Mouse (Mus musculus): Measurements from ENCODE around the gene Cib1.

The Cib1 gene

GRCm38 (mm10) chr7:80200588-80200945 lies 32.0 kb downstream of the Cib1 start:
- ChIA-PET CTCF (interaction anchor here (0.6 to 3.3 kb wide), 20 partner anchors 9 to 710 kb away, joined by 3 to 28 read pairs (median 4); partner anchors contain the start of gene Hddc3 (in 1 of the 4)), POLR2A (interaction anchor here (0.5 to 10.2 kb wide), 52 partner anchors 8 to 607 kb away, joined by 3 to 335 read pairs (median 6); partner anchors contain the start of genes Sema4b (in 4 of the 4), Cib1 (in 2 of the 4), Gdpgp1 (in 2 of the 4) and Ngrn (in 2 of the 4))

DNA sequence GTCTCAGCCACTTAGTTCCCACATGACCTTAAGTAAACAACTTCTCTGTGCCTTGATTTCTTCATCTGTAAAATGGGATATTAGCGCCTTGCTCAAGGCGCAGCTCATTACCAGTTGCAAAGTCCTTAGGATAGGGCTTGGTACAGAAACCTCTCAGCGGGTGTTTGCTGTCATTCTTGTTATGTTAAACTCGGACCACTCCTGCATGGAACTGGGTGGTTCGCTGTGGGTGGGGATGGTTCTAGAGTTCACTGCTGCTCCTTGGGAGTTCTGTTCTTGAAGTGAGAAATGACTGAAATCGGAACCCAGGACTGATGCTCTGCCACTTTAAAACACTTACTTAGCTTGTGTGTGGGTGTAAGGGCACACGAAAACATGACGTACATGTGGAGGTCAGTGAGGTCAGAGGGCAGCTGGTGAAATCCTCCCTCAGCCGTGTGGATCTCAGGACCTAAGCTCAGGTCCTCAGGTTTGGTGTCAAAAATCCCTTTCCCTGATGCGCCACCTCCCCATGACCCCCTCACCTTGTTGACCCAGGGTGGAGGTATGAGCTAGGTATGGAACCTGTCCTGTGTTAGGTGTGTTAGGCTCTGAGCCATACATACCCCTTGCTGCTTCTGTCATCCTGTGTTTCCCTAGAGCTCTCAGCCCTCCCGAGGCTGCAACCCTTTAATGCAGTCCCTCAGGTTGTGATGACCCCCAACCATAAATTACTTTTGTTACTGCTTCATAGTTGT lies 32.6 kb downstream of the Cib1 start:
- POLR2A ChIA-PET = interaction anchor here (0.5 to 10.2 kb wide), 66 partner anchors 8 to 607 kb away, joined by 3 to 335 read pairs (median 5); partner anchors contain the start of genes Sema4b (in 4 of the 4), Cib1 (in 2 of the 4), Gdpgp1 (in 2 of the 4) and Ngrn (in 2 of the 4)
- CTCF ChIA-PET = interaction anchor here (0.6 to 3.3 kb wide), 21 partner anchors 8 to 541 kb away, joined by 3 to 28 read pairs (median 4); no protein-coding TSS in a partner anchor

DNA sequence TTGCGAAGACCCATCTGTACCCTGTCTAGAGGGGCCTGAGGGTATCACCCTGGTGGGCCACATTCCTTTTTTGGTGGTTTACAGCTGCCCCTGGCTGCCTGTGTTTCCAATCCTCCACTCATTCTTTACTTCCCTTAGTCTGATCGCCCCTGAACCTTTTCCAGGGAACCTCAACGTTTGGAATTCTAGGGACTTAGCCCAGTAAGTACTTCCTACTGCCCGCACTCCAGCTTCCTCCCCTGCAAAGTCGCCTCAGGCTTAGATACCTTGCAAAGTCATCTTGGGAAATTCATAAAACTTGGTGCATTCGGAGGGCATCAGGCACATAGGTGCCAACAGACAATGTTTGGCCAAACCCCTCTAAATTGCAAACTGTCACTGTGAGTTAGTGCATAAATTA lies 33.3 kb downstream of the Cib1 start:
- ChIA-PET POLR2A (interaction anchor here (0.5 to 10.2 kb wide), 52 partner anchors 8 to 336 kb away, joined by 3 to 335 read pairs (median 7); partner anchors contain the start of genes Sema4b (in 4 of the 4), Cib1 (in 2 of the 4), Gdpgp1 (in 2 of the 4) and Ngrn (in 2 of the 4)), CTCF (interaction anchor here in 2 of 4 experiments (0.8 to 3.3 kb wide), 9 partner anchors 10 to 65 kb away, joined by 3 to 28 read pairs (median 6); no protein-coding TSS in a partner anchor)

DNA sequence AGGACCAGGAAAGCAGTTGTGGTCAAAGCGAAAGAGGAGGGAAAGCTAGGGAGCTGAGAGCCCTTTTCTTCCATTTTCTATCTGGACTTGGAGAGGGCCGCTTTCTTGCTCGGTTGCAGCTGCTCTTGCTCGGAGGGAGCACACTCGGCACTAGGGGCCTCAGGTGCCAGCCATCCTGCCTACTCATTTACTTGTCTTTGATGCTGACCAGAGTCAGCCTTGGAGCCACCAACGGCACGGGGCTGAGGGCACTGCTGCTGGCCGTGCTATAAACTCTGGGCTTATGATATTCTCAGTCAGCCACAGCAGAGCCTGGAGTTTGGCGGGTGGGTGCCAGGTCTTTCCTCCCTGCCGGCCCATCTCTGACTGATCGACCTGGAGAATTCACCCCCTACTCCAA lies 33.8 kb downstream of the Cib1 start:
- POLR2A ChIA-PET = interaction anchor here (0.6 to 10.2 kb wide), 53 partner anchors 7 to 336 kb away, joined by 3 to 335 read pairs (median 7); partner anchors contain the start of genes Sema4b (in 4 of the 4), Cib1 (in 2 of the 4), Gdpgp1 (in 2 of the 4) and Ngrn (in 2 of the 4)

DNA sequence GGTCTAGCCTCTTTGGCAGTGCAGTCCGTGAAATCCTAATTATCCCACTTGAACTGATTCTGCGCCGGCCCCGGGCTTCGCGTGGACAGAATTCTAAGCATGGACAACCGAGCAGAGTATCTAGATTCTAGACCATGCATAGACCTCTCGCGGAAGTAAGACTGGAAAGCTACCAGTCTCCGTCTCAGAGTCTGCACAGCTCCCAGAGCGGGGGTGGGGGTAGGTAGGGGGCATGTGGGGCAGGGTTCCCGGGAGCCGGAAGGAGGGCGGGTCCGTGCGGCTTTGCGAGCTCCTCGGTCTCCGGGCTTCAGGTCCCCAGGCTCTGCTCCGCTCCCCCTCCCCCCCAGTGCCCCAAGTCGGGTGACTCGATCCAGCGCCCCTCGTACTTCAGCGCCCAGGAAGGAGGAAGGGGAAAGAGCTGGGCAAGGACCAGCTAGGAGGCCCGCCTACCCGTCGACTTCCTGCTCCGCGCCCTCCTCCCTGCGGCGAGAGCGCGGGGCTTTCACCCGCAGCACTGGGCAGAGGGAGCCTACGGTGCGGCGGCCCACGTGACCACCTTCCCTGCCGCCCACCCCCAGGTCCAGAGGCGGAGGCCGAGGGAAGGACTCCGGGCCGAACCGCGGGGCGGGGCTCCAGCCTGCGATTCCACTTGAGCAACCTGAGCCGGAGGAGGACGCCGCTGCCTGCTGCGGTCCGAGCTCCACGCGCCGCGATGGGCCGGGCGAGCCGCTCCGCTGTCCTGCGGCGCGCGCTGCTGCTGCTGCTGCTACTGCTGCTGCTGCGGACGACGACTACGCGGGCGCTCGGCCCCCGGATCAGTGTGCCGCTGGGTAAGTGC lies 34.5 kb downstream of the Cib1 start:
- ChIA-PET CTCF (interaction anchor here in 3 of 4 experiments (0.6 to 3.0 kb wide), 14 partner anchors 9 to 1256 kb away, joined by 3 to 16 read pairs (median 6); no protein-coding TSS in a partner anchor), POLR2A (interaction anchor here (0.5 to 10.2 kb wide), 76 partner anchors 8 to 628 kb away, joined by 3 to 335 read pairs (median 6); partner anchors contain the start of genes Sema4b (in 4 of the 4), Ngrn (in 3 of the 4), Cib1 (in 2 of the 4) and Gdpgp1 (in 2 of the 4))

More for the DNA sequence above, 33.8 kb downstream of the Cib1 start:
- CTCF ChIA-PET = interaction anchor here in 3 of 4 experiments (0.8 to 3.3 kb wide), 11 partner anchors 10 to 66 kb away, joined by 3 to 28 read pairs (median 6); no protein-coding TSS in a partner anchor

DNA sequence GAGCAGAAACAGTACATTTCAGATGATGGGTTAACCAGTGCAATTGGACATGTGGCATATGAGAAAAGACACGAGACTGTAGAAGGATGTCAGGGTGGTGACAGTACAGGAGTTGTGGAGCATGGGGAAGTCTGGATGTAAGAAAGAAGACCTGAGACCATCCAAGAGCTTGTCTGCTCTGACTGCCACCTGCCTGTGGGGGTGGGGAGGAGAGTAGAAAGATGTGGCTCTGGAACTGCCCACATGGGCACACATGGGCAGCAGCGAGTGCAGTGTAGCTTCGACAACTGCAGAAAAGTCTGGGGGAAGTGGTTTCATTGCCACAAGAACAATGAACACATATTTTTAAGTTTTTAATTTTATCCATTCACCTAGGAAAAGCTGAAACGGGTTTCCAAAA lies 35.2 kb downstream of the Cib1 start:
- ChIA-PET POLR2A (interaction anchor here (0.5 to 10.2 kb wide), 56 partner anchors 8 to 629 kb away, joined by 3 to 335 read pairs (median 6); partner anchors contain the start of genes Sema4b (in 4 of the 4), Cib1 (in 2 of the 4), Gdpgp1 (in 2 of the 4) and Ngrn (in 2 of the 4)), CTCF (interaction anchor here in 3 of 4 experiments (0.6 to 3.0 kb wide), 10 partner anchors 8 to 469 kb away, joined by 3 to 16 read pairs (median 6); no protein-coding TSS in a partner anchor)

GRCm38 (mm10) chr7:80195576-80196263 lies 36.9 kb downstream of the Cib1 start:
- CTCF ChIA-PET = interaction anchor here in 1 of 4 experiments (0.6 kb wide), 1 partner anchor 43 kb away, joined by 3 read pairs; no protein-coding TSS in a partner anchor
- POLR2A ChIA-PET = interaction anchor here in 1 of 4 experiments (1.1 to 5.8 kb wide), 3 partner anchors 11 to 65 kb away, joined by 4 to 46 read pairs (median 4); no protein-coding TSS in a partner anchor

- POLR2A ChIA-PET = interaction anchor here in 3 of 4 experiments (0.5 to 12.1 kb wide), 5 partner anchors 9 to 39 kb away, joined by 3 to 328 read pairs (median 4); no protein-coding TSS in a partner anchor
- CTCF ChIA-PET = no interaction called here
These were observed 37.5 kb downstream of the Cib1 start for GRCm38 (mm10) chr7:80195146-80195545.

- ChIA-PET CTCF (no interaction called here), POLR2A (interaction anchor here in 3 of 4 experiments (0.5 to 12.1 kb wide), 10 partner anchors 8 to 64 kb away, joined by 3 to 335 read pairs (median 25); no protein-coding TSS in a partner anchor)
These were observed 38.5 kb downstream of the Cib1 start for GRCm38 (mm10) chr7:80193941-80194739.

DNA sequence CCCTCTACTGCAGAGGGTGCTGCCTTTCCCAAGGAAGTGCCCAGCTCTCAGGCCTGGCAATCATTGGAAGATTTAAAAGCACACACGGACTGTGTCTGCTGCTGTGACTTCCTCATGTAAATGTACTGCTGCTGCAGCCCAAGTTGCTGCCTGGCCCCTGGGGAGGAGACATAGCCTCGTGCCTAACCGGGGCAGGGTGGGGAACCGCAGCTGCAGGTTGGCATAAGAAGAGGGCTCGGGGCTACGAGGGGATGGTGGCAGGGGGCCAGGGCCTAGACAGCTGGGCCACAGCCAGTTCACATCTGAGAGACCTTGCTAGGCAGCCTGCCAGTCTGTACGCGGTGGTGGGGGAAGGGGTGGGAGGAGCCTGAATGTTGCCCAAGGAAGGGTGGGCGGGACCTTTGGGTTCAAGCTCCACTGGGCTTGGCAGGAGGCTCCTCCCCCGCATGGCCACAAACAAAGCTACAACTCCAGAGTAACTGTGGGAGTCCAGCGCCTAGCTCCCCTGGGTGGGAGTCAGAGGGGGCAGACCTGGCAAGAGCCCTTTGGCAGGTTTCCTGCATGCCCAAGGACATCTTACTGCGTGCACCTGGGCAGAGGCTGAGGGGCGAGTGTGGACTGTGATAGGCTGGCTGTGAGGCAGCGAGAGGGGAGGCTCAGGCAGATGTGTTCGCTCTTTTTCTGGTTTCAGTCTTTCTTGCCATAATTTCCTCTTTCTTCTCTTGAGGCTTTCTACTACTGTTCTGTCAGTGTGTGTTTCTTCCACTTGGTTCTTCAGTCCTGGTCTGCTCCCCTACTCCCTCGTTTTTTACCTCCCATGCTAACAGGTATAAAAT lies 40.2 kb downstream of the Cib1 start:
- POLR2A ChIA-PET = interaction anchor here (0.6 to 12.1 kb wide), 79 partner anchors 7 to 610 kb away, joined by 3 to 335 read pairs (median 4); partner anchors contain the start of genes Cib1 (in 3 of the 4), Gdpgp1 (in 3 of the 4), Rccd1 (in 3 of the 4) and Blm (in 1 of the 4)
- CTCF ChIA-PET = interaction anchor here (0.6 to 3.2 kb wide), 12 partner anchors 8 to 464 kb away, joined by 3 to 28 read pairs (median 6); partner anchors contain the start of gene Man2a2 (in 1 of the 4)

DNA sequence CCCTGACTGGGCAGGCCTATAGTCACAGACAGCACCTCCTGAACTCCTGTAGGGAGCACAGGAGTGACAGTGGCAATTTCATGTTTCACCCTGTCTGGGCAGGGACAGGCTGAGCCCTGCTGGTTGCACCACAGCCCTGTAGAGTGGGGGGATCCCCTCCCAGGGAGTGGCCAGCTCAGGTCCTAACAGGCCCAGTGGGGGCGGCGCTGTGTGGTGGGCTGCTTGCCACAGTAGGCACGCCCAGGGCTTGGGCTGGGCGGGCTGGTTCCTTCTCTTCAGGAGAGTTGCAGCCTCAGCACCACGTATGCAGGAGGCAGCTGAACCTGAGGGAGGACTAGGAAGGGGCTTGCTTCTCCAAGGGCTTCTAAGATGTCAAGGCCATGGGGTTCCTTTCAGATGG lies 41.2 kb downstream of the Cib1 start:
- ChIA-PET POLR2A (interaction anchor here (0.7 to 12.1 kb wide), 43 partner anchors 8 to 167 kb away, joined by 3 to 335 read pairs (median 7); partner anchors contain the start of genes Cib1 (in 2 of the 4), Gdpgp1 (in 2 of the 4), Rccd1 (in 2 of the 4) and Ngrn (in 1 of the 4)), CTCF (interaction anchor here in 3 of 4 experiments (0.5 to 3.2 kb wide), 8 partner anchors 9 to 68 kb away, joined by 3 to 28 read pairs (median 7); no protein-coding TSS in a partner anchor)

DNA sequence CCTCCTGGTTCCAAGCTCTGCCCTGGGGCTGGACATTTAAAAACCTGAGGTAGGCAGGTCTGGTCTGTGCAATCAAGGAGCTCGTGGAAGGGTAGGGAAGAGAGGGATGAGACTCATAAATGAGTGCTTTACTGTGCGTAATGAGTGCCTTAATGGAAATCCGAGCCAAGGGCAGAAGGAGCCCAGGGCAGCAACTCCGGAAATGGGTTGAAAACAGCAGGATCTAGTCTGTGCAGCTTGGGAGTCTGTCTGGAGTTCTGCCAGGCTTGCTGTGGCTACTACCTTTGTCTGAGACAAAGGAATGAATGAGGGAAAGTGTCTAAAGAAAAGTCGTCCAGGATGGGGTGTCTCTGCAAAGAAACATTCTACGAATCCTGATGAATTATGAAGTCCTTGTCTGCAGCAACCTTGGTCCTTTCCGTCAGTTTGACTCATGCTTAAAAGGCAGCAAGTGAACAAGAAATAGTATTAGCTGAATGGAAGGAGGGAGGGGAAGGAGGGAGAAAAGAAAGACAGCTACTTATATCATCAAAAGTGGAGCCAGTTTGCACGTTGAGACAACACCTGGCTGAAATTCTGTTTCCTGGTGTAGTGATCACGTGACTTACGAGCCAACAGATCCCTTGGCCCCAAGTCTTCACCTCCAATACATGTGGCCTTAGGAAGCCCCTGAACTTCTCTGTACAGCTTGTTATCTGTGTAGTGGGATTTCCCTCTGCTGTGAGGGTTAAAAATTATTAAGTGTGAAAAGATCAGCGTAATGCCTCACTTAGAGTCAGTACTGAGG lies 43.3 kb downstream of the Cib1 start:
- ChIA-PET CTCF (interaction anchor here in 3 of 4 experiments (0.6 to 2.3 kb wide), 8 partner anchors 8 to 135 kb away, joined by 3 to 12 read pairs (median 4); no protein-coding TSS in a partner anchor), POLR2A (interaction anchor here (0.6 to 12.1 kb wide), 107 partner anchors 9 to 655 kb away, joined by 3 to 335 read pairs (median 5); partner anchors contain the start of genes Cib1 (in 3 of the 4), Gdpgp1 (in 3 of the 4), Idh2 (in 3 of the 4) and Blm (in 2 of the 4))

GRCm38 (mm10) chr7:80188579-80189125 lies 44.0 kb downstream of the Cib1 start:
- ChIA-PET CTCF (interaction anchor here in 3 of 4 experiments (0.6 to 2.3 kb wide), 11 partner anchors 9 to 174 kb away, joined by 3 to 12 read pairs (median 4); no protein-coding TSS in a partner anchor), POLR2A (interaction anchor here (0.6 to 12.1 kb wide), 111 partner anchors 8 to 656 kb away, joined by 3 to 335 read pairs (median 5); partner anchors contain the start of genes Cib1 (in 3 of the 4), Gdpgp1 (in 3 of the 4), Idh2 (in 3 of the 4) and Blm (in 2 of the 4))
